Mouse (Mus musculus) heart, adult 2 months (tissue): ENCODE results near the gene Zbtb9. TPM values are rescaled to one million over a fixed set of nuclear protein-coding genes. Genes with fewer than 3 reads are reported as not detected.

Experiments used
- DNase-seq, 2 experiments: peaks; one replicate each; pipeline ENCODE4 v3.0.0; 2021
- H3K27ac ChIP-seq: fragments of 200-600 bp; 2 replicates; pipeline ENCODE4 v1.8.1; 2022
- H3K27me3 ChIP-seq: fragments of 200-500 bp; 2 replicates; pipeline ENCODE4 v1.6.1; 2012; ENCODE audit warnings: mild to moderate bottlenecking, low read length, inconsistent platforms, mixed read lengths; ENCODE audit not compliant: control insufficient read depth, insufficient read depth
- H3K36me3 ChIP-seq: fragments of 200-500 bp; 2 replicates; pipeline ENCODE4 v1.6.1; 2012; ENCODE audit warnings: low read length, inconsistent platforms; ENCODE audit not compliant: control insufficient read depth, insufficient read depth
- H3K4me1 ChIP-seq: fragments of 200-500 bp; 2 replicates; pipeline ENCODE4 v1.6.1; 2011; ENCODE audit warnings: low read length; ENCODE audit not compliant: control insufficient read depth, insufficient read depth
- H3K4me3 ChIP-seq: fragments of 200-600 bp; 2 replicates; pipeline ENCODE4 v1.8.1; 2022
- H3K79me2 ChIP-seq: fragments of 200-500 bp; replicated peaks from 2 replicates; pipeline ENCODE4 v1.6.1; 2012; ENCODE audit warnings: mild to moderate bottlenecking, inconsistent platforms, low read length, moderate library complexity, mixed read lengths; ENCODE audit not compliant: control insufficient read depth, insufficient read depth
- H3K9ac ChIP-seq: fragments of 200-500 bp; 2 replicates; pipeline ENCODE4 v1.6.1; 2012; ENCODE audit warnings: low read depth, mild to moderate bottlenecking, control low read depth, inconsistent platforms, low read length, mixed read lengths
- CTCF ChIP-seq: fragments of 200-600 bp; IDR thresholded peaks from 2 replicates; pipeline ENCODE4 v1.8.1; 2022; ENCODE audit warnings: antibody characterized with exemption, mild to moderate bottlenecking, moderate library complexity
- EP300 ChIP-seq: fragments of 200-500 bp; IDR thresholded peaks from 2 replicates; pipeline ENCODE4 v1.6.1; 2011; ENCODE audit warnings: low read depth, low read length, control low read depth; ENCODE audit not compliant: insufficient read depth
- POLR2A ChIP-seq: fragments of 200-500 bp; IDR thresholded peaks from 2 replicates; pipeline ENCODE4 v1.6.1; 2011; ENCODE audit warnings: mild to moderate bottlenecking, low read depth, low read length, control low read depth; ENCODE audit not compliant: insufficient read depth
- WGBS: fragments of 180-500 bp; shearing (Covaris S2); methylation state at CpG from one replicate; pipeline ENCODE4 v1.1.7; 2018; 5-methylcytosine and 5-hydroxymethylcytosine counted together
- intact Hi-C: fragments of 180-260 bp; cut with DNase I; formaldehyde crosslinking; loops from one replicate; pipeline ENCODE4 v1.15.1; 2025
- polyA plus RNA-seq: library from polyadenylated mRNA; depleted of rRNA; stranded (reverse); fragments of >200 nt; gene quantifications from 2 replicates; pipeline ENCODE4 v1.2.3, GENCODE M21; 2012
- total RNA-seq, 2 experiments: library from RNA; stranded (reverse); gene quantifications; 2 replicates each; pipeline ENCODE4 v1.2.3; 2021

Gene Zbtb9
- total and polyA plus RNA-seq, 3 experiments = 1.5 to 3.5 (median 2.4) TPM

GRCm38 (mm10) chr17:27025326-27025902 lies 52.4 kb downstream of the Zbtb9 start:
- Histone ChIP-seq H3K4me1 (peaks cover 4% of the 10 kb centered on the region), H3K27me3 (no peaks in the 10 kb centered on the region), H3K36me3 (no peaks in the 10 kb centered on the region), H3K27ac (no peak overlapping the region), H3K4me3 (no peak overlapping the region), H3K9ac (no peak overlapping the region), H3K79me2 (no peaks in the 10 kb centered on the region)
- TF ChIP-seq EP300 = no peak
- TF ChIP-seq CTCF = no peak
- TF ChIP-seq POLR2A = no peak
- WGBS = 84% methylated on average over 17 of the region's 17 CpGs
- no peak for DNase-seq
- intact Hi-C loops = loop anchor here (5.0 kb wide), 1 partner anchor 93 kb away; the partner anchor contains the start of gene Phf1

DNA sequence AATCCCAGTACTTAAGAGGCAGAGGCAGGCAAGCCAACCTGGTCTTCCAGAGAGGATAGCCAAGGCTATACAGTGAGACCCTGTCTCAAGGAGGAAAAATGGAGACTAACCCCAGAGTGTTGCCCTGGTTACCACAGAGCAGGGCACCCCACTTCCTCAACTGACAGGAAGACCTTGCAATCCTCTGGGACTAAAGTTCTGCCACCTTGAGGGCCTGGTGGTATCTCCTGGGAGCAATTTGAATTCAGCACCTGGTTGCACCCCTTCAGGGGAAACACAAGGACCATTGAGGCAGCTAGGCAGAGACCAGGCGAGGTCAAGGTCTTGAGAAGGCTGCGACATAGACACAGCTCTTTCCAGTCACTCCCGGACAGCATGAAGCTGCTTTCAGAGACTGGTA lies 53.0 kb downstream of the Zbtb9 start:
- TF ChIP-seq POLR2A (no peak), EP300 (no peak), CTCF (no peak)
- no peak for DNase-seq
- Histone ChIP-seq H3K4me3 (no peak overlapping the region), H3K4me1 (peaks cover 4% of the 10 kb centered on the region), H3K79me2 (no peaks in the 10 kb centered on the region), H3K36me3 (no peaks in the 10 kb centered on the region), H3K9ac (no peak overlapping the region), H3K27ac (no peak overlapping the region), H3K27me3 (no peaks in the 10 kb centered on the region)
- intact Hi-C loops = loop anchor here (2.0 to 5.0 kb wide), 2 partner anchors 21 to 94 kb away; partner anchors contain the start of gene Phf1
- 87% methylated on average over 3 of the region's 3 CpGs for WGBS

- H3K79me2 ChIP-seq = no peaks in the 10 kb centered on the region
- peak overlapping the region; percentile 87 for H3K27ac ChIP-seq
- TF ChIP-seq EP300 = 0 out of 2 replicates have a peak, but pooled peaks have one; percentile 30
- TF ChIP-seq POLR2A = no peak
- TF ChIP-seq CTCF = no peak
- H3K4me1 ChIP-seq = peaks cover 4% of the 10 kb centered on the region
- peak overlapping the region; percentile 73 for H3K4me3 ChIP-seq
- 10% methylated on average over 12 of the region's 12 CpGs for WGBS
- H3K36me3 ChIP-seq = no peaks in the 10 kb centered on the region
- H3K27me3 ChIP-seq = no peaks in the 10 kb centered on the region
- DNase-seq = peak; percentile 64 to 70
- peak overlapping the region; percentile 95 for H3K9ac ChIP-seq
- intact Hi-C loops = loop anchor here (2.0 to 5.0 kb wide), 3 partner anchors 23 to 111 kb away; partner anchors contain the start of genes Kifc5b and Phf1
Measured at GRCm38 (mm10) chr17:27027460-27028283, 54.7 kb downstream of the Zbtb9 start.

DNA sequence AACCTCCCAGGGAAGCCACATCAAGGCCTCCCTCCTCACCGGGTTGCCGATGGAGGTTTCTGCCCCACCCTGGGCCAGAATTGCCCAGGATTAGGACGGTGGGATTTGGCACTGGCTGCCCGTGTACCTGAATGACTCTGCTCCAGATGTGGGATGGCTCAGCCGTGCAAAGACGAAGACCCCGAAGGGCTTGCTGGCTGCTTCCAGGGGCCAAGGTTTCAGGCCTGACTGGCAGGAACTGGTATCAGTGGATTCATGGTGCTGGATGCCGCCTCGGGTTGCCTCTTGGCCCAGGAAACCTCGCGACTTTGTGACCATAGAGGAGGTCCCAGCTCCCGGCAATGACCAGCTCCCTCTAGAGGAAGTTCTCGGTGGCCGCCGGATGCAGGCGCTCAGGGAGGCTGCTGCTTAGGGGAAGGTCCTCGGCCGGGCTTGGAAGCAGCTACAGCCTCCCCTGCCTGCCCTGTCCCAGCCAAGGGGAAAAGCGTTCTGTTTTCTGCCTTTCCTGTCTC lies 55.4 kb downstream of the Zbtb9 start:
- DNase-seq = peak; percentile 92
- peak overlapping the region; percentile 73 for H3K4me3 ChIP-seq
- no peaks in the 10 kb centered on the region for H3K27me3 ChIP-seq
- no peaks in the 10 kb centered on the region for H3K36me3 ChIP-seq
- peak overlapping the region; percentile 87 for H3K27ac ChIP-seq
- no peak; the same call in 1 of the 2 replicates for TF ChIP-seq CTCF
- 0 out of 2 replicates have a peak, but pooled peaks have one; percentile 72 for TF ChIP-seq EP300
- TF ChIP-seq POLR2A = peak; percentile 69
- H3K4me1 ChIP-seq = peaks cover 4% of the 10 kb centered on the region
- peak overlapping the region; percentile 95 for H3K9ac ChIP-seq
- H3K79me2 ChIP-seq = no peaks in the 10 kb centered on the region
- intact Hi-C loops = loop anchor here (2.0 to 5.0 kb wide), 2 partner anchors 96 to 112 kb away; partner anchors contain the start of genes Kifc5b and Phf1
- WGBS = under 1% methylated on average over 19 of the region's 19 CpGs

DNA sequence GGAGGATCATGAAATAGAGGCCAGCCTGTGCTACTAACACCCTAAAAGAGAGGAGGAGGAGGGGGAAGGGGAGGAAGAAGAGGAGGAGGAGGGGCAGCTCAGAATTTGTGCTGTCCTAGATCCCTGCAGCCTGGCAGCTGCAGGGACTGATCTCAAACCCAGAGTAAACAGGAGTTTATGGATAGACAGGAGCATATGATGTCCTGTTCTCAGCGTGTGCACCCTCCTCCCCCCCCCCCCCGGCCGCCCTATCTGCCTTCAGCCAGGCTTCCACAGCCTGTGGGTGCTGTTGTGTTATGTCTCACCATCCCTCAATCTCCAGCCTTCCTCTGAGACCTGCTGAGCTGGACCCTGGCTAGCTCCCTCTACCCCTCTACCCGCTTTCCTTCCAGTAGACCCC lies 55.9 kb downstream of the Zbtb9 start, which contains the start of gene Bak1:
Gene Bak1, minus strand, starts transcription at position 101 of the 400 bp plus-strand sequence.
- TF ChIP-seq POLR2A (no peak), EP300 (no peak), CTCF (no peak)
- H3K27me3 ChIP-seq = no peaks in the 10 kb centered on the region
- H3K27ac ChIP-seq = peak within 1 kb of the TSS; percentile 87
- no peaks in the 10 kb centered on the region for H3K36me3 ChIP-seq
- DNase-seq = no peak
- intact Hi-C loops = loop anchor here (2.0 to 5.0 kb wide), 2 partner anchors 97 to 112 kb away; partner anchors contain the start of genes Kifc5b and Phf1
- peak within 1 kb of the TSS; percentile 73 for H3K4me3 ChIP-seq
- no peaks in the 10 kb centered on the region for H3K79me2 ChIP-seq
- peak within 1 kb of the TSS; percentile 95 for H3K9ac ChIP-seq
- WGBS = 57% methylated on average over 2 of the region's 4 CpGs
- peaks cover 4% of the 10 kb centered on the region for H3K4me1 ChIP-seq
